Mouse (Mus musculus): ENCODE measurements around the gene Zbtb8os. TPM values are rescaled to one million over a fixed set of nuclear protein-coding genes. Genes with fewer than 3 reads are reported as not detected.
A peak's percentile ranks its signal among the peaks of the same experiment; 100 is the strongest.

The Zbtb8os gene
- polyA plus RNA-seq, 1 experiment from 2014 or later: 48.1 TPM

DNA sequence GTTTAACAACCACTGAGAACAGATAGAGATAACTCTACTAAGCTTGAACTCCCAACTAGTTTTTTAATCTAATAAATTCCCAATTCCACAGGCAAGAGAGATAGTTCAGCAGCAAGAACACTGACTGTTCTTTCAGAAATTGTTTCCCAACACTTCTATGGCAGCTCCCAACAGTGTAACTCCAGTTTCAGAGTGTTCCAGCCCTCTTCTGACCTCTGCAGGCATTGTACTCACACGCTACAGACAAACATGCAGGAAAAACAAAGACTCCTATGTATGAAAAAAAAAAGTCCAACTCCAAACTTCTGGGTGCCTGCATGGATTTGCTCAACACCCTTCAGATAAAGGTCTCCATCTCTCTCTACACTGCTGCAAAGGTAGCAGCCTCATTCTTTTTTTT is 2.6 kb upstream of the Zbtb8os start:
- Histone ChIP-seq H3K4me1 (ENCODE audit: control insufficient read depth in 2 of 2, insufficient read depth in 2 of 2, low read length in 2 of 2) (peaks cover 2 to 33% of the 10 kb centered on the region in 2 experiments), H3K9me3 (ENCODE audit: control insufficient read depth, low read length) (no peaks in the 10 kb centered on the region), H3K27ac (replicated peaks in 1 of 2; ENCODE audit: control insufficient read depth in 1 of 2, insufficient read depth in 1 of 2, low read depth in 2 of 2, low read length in 2 of 2) (no peak overlapping the region), H3K9ac (ENCODE audit: low read length) (peak overlapping the region; percentile 98; the same call in 1 of the 2 replicates), H3K36me3 (ENCODE audit: control insufficient read depth, insufficient read depth, low read length) (peaks cover 60% of the 10 kb centered on the region), H3K4me2 (ENCODE audit: low read length) (peak overlapping the region; percentile 81), H3K27me3 (ENCODE audit: control insufficient read depth, insufficient read depth, low read length) (no peaks in the 10 kb centered on the region), H3K4me3 (ENCODE audit: control insufficient read depth in 1 of 2, insufficient read depth in 1 of 2, low read depth in 1 of 2, low read length in 2 of 2) (peak overlapping the region in 1 of 2 experiments; percentile 93; a peak in 1 of 4 replicates)
- 47% methylated on average over 1 of the region's 1 CpGs for WGBS
- no peak for ATAC-seq (ENCODE audit: insufficient number of reproducible peaks, insufficient read depth, low FRiP score, low read depth)

DNA sequence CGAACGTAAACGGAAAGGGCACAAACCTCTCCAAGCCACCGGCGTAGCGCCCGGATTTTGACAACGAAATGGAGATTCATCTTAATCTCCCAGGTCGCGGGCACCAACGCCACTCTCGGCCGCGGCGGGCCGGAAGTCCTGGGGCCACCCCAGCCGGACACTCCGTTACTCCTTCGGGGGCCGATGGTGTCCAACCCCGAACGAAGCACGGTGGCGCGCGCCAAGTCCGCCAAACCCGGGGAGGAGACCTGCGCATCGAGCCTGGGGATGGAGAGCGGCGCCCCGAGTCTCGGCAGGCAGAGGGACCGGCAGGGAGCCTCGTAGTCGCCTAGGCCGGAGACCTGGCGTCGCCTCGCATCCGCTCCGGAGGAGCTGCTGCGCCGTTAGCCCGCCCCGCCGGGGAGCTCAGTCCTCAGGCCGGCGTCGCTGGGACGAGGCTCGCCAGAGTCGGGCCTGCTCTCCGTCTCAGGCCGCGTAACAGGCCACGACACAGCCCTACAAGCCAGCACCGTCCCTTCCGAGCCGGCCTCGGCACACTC is 749 bp upstream of the Zbtb8os start:
- under 1% methylated on average over 58 of the region's 62 CpGs for WGBS
- ATAC-seq (ENCODE audit: insufficient number of reproducible peaks, insufficient read depth, low FRiP score, low read depth): peak; percentile 29; the same call in 1 of the 2 replicates
- H3K4me3 ChIP-seq (ENCODE audit: control insufficient read depth in 1 of 2, insufficient read depth in 1 of 2, low read depth in 1 of 2, low read length in 2 of 2): peak overlapping the region; percentile 93 to 99
- H3K4me1 ChIP-seq (ENCODE audit: control insufficient read depth in 2 of 2, insufficient read depth in 2 of 2, low read length in 2 of 2): peaks cover 2 to 33% of the 10 kb centered on the region in 2 experiments
- H3K27me3 ChIP-seq (ENCODE audit: control insufficient read depth, insufficient read depth, low read length): no peaks in the 10 kb centered on the region
- peaks cover 42% of the 10 kb centered on the region for H3K36me3 ChIP-seq (ENCODE audit: control insufficient read depth, insufficient read depth, low read length)
- peak overlapping the region; percentile 98 for H3K9ac ChIP-seq (ENCODE audit: low read length)
- H3K4me2 ChIP-seq (ENCODE audit: low read length): peak overlapping the region; percentile 81
- no peaks in the 10 kb centered on the region for H3K9me3 ChIP-seq (ENCODE audit: control insufficient read depth, low read length)
- H3K27ac ChIP-seq (replicated peaks in 1 of 2; ENCODE audit: control insufficient read depth in 1 of 2, insufficient read depth in 1 of 2, low read depth in 2 of 2, low read length in 2 of 2): peak overlapping the region; percentile 98 to 99

DNA sequence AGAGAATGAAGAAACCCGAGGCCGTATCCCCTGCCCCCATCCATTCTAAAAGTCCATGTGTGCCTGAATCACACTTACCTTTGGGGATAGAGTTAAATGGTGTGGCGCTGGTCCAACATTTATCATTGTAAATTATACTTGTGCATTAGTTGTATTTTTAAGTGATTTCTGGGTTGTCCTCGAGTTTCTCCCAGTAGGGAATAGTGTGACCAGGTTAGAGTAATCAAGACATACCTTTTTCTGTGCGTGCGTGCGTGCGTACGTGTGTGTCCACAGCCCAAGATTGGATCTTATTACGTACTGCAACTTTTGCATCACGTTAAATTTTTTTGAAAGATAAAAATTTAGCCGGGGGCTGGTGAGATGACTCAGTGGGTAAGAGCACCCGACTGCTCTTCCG is 796 bp downstream of the Zbtb8os start:
- Histone ChIP-seq H3K4me1 (ENCODE audit: control insufficient read depth in 2 of 2, insufficient read depth in 2 of 2, low read length in 2 of 2) (peaks cover 2 to 31% of the 10 kb centered on the region in 2 experiments), H3K27ac (replicated peaks in 1 of 2; ENCODE audit: control insufficient read depth in 1 of 2, insufficient read depth in 1 of 2, low read depth in 2 of 2, low read length in 2 of 2) (peak overlapping the region; percentile 97 to 98), H3K9ac (ENCODE audit: low read length) (peak overlapping the region; percentile 78), H3K4me3 (ENCODE audit: control insufficient read depth in 1 of 2, insufficient read depth in 1 of 2, low read depth in 1 of 2, low read length in 2 of 2) (peak overlapping the region; percentile 57 to 93), H3K4me2 (ENCODE audit: low read length) (peak overlapping the region; percentile 91), H3K27me3 (ENCODE audit: control insufficient read depth, insufficient read depth, low read length) (no peaks in the 10 kb centered on the region), H3K36me3 (ENCODE audit: control insufficient read depth, insufficient read depth, low read length) (peaks cover 31% of the 10 kb centered on the region), H3K9me3 (ENCODE audit: control insufficient read depth, low read length) (no peaks in the 10 kb centered on the region)
- WGBS: 46% methylated on average over 14 of the region's 14 CpGs
- ATAC-seq (ENCODE audit: insufficient number of reproducible peaks, insufficient read depth, low FRiP score, low read depth): no peak

DNA sequence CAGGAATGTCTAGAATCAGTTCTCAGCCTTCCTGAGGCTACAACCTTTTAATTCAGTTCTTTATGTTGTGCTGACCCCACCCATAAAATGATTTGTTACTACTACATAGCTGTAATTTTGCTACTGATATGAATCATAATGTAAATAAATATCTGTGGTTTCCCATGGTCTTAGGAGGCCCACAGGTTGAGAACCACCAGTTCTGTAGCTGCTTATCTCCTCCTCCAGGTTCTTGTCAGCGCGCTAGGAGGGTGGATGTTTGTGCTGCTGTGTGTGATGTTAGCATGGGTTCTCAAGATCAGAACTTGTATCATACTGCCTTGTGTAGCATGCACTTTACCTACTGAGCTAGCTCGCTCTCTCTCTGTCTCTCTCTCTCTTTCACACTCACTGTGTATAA is 4.2 kb downstream of the Zbtb8os start:
- 83% methylated on average over 3 of the region's 3 CpGs for WGBS
- Histone ChIP-seq H3K36me3 (ENCODE audit: control insufficient read depth, insufficient read depth, low read length) (peaks cover 35% of the 10 kb centered on the region), H3K9me3 (ENCODE audit: control insufficient read depth, low read length) (no peaks in the 10 kb centered on the region), H3K27me3 (ENCODE audit: control insufficient read depth, insufficient read depth, low read length) (no peaks in the 10 kb centered on the region), H3K4me3 (ENCODE audit: control insufficient read depth in 1 of 2, insufficient read depth in 1 of 2, low read depth in 1 of 2, low read length in 2 of 2) (no peak overlapping the region), H3K9ac (ENCODE audit: low read length) (no peak overlapping the region), H3K27ac (replicated peaks in 1 of 2; ENCODE audit: control insufficient read depth in 1 of 2, insufficient read depth in 1 of 2, low read depth in 2 of 2, low read length in 2 of 2) (no peak overlapping the region), H3K4me1 (ENCODE audit: control insufficient read depth in 2 of 2, insufficient read depth in 2 of 2, low read length in 2 of 2) (peaks cover 0 to 4% of the 10 kb centered on the region in 2 experiments; a peak in 1 of 4 replicates), H3K4me2 (ENCODE audit: low read length) (no peak overlapping the region)
- ATAC-seq (ENCODE audit: insufficient number of reproducible peaks, insufficient read depth, low FRiP score, low read depth): no peak

DNA sequence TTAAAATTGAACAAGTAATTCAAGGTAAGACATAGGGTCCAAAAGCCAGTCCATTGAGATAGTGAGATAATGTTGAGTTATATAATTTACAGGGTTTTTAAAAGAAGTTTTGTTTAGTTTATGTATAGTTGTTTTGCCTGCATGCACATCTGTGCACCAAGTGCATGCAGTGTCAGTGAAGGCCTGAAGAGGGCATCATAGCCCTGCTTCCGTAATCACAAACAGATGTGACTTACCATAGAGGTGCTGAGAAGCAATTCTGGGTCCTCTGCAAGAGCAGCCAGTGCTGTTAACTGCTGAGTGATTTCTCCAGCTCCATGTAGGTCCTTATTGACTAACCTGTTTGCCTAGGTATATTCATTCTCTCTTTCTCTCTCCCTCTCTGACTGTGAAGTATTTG is 6.4 kb downstream of the Zbtb8os start:
- H3K4me2 ChIP-seq (ENCODE audit: low read length): no peak overlapping the region
- H3K27ac ChIP-seq (replicated peaks in 1 of 2; ENCODE audit: control insufficient read depth in 1 of 2, insufficient read depth in 1 of 2, low read depth in 2 of 2, low read length in 2 of 2): no peak overlapping the region
- H3K9me3 ChIP-seq (ENCODE audit: control insufficient read depth, low read length): no peaks in the 10 kb centered on the region
- H3K4me3 ChIP-seq (ENCODE audit: control insufficient read depth in 1 of 2, insufficient read depth in 1 of 2, low read depth in 1 of 2, low read length in 2 of 2): no peak overlapping the region
- no peaks in the 10 kb centered on the region for H3K4me1 ChIP-seq (ENCODE audit: control insufficient read depth in 2 of 2, insufficient read depth in 2 of 2, low read length in 2 of 2)
- no peaks in the 10 kb centered on the region for H3K27me3 ChIP-seq (ENCODE audit: control insufficient read depth, insufficient read depth, low read length)
- H3K36me3 ChIP-seq (ENCODE audit: control insufficient read depth, insufficient read depth, low read length): peaks cover 40% of the 10 kb centered on the region
- no peak for ATAC-seq (ENCODE audit: insufficient number of reproducible peaks, insufficient read depth, low FRiP score, low read depth)
- H3K9ac ChIP-seq (ENCODE audit: low read length): no peak overlapping the region
- WGBS: 88% methylated on average over 1 of the region's 1 CpGs

DNA sequence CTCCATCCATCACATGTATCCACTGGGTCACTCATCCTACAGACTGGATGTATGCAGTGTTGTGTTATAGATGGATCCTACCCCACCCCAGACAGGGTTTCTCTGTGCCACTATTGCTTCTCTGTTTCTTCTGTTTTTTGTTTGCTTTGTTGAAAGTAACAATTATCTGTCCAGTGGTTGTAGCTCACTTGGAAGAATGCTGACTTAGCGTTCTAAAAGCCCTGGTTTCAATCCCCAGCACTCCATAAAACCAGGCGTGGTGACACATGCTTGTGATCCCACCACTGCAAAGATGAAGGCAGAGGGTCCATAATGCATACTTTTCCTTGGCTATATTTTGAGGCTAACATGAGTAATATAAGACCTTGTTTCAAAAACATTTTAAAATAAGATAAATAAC is 7.2 kb downstream of the Zbtb8os start:
- no peak overlapping the region for H3K9ac ChIP-seq (ENCODE audit: low read length)
- WGBS: 82% methylated on average over 2 of the region's 2 CpGs
- H3K4me3 ChIP-seq (ENCODE audit: control insufficient read depth in 1 of 2, insufficient read depth in 1 of 2, low read depth in 1 of 2, low read length in 2 of 2): no peak overlapping the region
- ATAC-seq (ENCODE audit: insufficient number of reproducible peaks, insufficient read depth, low FRiP score, low read depth): no peak
- no peak overlapping the region for H3K27ac ChIP-seq (replicated peaks in 1 of 2; ENCODE audit: control insufficient read depth in 1 of 2, insufficient read depth in 1 of 2, low read depth in 2 of 2, low read length in 2 of 2)
- no peaks in the 10 kb centered on the region for H3K4me1 ChIP-seq (ENCODE audit: control insufficient read depth in 2 of 2, insufficient read depth in 2 of 2, low read length in 2 of 2)
- H3K4me2 ChIP-seq (ENCODE audit: low read length): no peak overlapping the region
- H3K9me3 ChIP-seq (ENCODE audit: control insufficient read depth, low read length): no peaks in the 10 kb centered on the region
- H3K36me3 ChIP-seq (ENCODE audit: control insufficient read depth, insufficient read depth, low read length): peaks cover 42% of the 10 kb centered on the region
- H3K27me3 ChIP-seq (ENCODE audit: control insufficient read depth, insufficient read depth, low read length): no peaks in the 10 kb centered on the region

DNA sequence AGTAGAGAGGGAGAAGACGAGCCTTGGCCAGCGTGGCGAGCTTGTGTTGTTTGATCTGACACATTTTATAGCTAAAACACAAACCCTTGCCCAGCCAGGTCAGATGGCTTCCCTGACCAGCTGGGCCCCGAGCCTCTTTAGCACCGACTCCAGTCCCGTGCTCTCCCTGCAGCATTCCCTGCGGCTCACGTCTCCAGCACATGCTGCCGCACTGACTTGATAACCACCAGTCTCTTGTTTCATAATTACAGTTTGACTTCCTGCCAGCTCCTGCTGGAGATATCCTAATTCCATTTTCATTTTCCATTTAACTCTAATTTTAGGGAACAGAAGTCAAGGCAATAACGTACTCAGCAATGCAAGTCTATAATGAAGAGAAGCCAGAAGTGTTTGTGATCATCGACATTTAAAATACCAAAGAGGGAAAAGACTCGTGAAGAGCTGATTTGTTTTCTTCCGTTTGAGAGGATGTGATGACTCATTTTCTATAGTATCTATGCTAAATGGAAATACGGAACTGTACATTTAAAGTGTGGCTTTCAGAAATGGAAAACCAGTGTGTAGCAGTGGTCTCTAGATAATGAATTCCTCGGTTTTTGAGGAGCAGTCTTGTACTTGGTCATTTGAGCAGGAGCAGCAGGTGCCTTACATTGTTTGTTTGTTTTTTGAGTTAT is 11.1 kb downstream of the Zbtb8os start:
- 64% methylated on average over 15 of the region's 15 CpGs for WGBS
- Histone ChIP-seq H3K36me3 (ENCODE audit: control insufficient read depth, insufficient read depth, low read length) (peaks cover 41% of the 10 kb centered on the region), H3K9me3 (ENCODE audit: control insufficient read depth, low read length) (no peaks in the 10 kb centered on the region), H3K9ac (ENCODE audit: low read length) (no peak overlapping the region), H3K4me1 (ENCODE audit: control insufficient read depth in 2 of 2, insufficient read depth in 2 of 2, low read length in 2 of 2) (no peaks in the 10 kb centered on the region), H3K4me3 (ENCODE audit: control insufficient read depth in 1 of 2, insufficient read depth in 1 of 2, low read depth in 1 of 2, low read length in 2 of 2) (no peak overlapping the region), H3K27me3 (ENCODE audit: control insufficient read depth, insufficient read depth, low read length) (no peaks in the 10 kb centered on the region), H3K27ac (replicated peaks in 1 of 2; ENCODE audit: control insufficient read depth in 1 of 2, insufficient read depth in 1 of 2, low read depth in 2 of 2, low read length in 2 of 2) (peak overlapping the region; percentile 45 to 48; a peak in 2 of 4 replicates), H3K4me2 (ENCODE audit: low read length) (no peak overlapping the region)
- ATAC-seq (ENCODE audit: insufficient number of reproducible peaks, insufficient read depth, low FRiP score, low read depth): no peak

Measured in heart, embryonic 14.5 days (tissue).